Mouse (Mus musculus) hindbrain, embryonic 16.5 days (tissue): ENCODE results near the gene Pnldc1. TPM values are rescaled to one million over a fixed set of nuclear protein-coding genes. Genes with fewer than 3 reads are reported as not detected.

Experiments
- ATAC-seq: fragments of 200-750 bp; cut with Nextera tagmentation; 2 replicates; pipeline ENCODE4 v1.8.0; 2017; ENCODE audit warnings: moderate TSS enrichment, moderate library complexity
- H3K27ac ChIP-seq: fragments of 300-500 bp; sonication (generic); 2 replicates; pipeline ENCODE4 v1.5.1; 2014; ENCODE audit warnings: low read depth, mild to moderate bottlenecking, control low read depth, low read length, moderate library complexity
- H3K27me3 ChIP-seq: fragments of 300-500 bp; sonication (generic); replicated peaks from 2 replicates; pipeline ENCODE4 v1.6.1; 2014; ENCODE audit warnings: low read length; ENCODE audit not compliant: control insufficient read depth, insufficient read depth
- H3K36me3 ChIP-seq: fragments of 300-500 bp; sonication (generic); 2 replicates; pipeline ENCODE4 v1.6.1; 2014; ENCODE audit warnings: mild to moderate bottlenecking, low read length, moderate library complexity, mixed read lengths; ENCODE audit not compliant: control insufficient read depth, insufficient read depth
- H3K4me1 ChIP-seq: fragments of 300-500 bp; sonication (generic); 2 replicates; pipeline ENCODE4 v1.6.1; 2014; ENCODE audit warnings: low read depth, low read length; ENCODE audit not compliant: control insufficient read depth, insufficient read depth
- H3K4me2 ChIP-seq: fragments of 300-500 bp; sonication (generic); 2 replicates; pipeline ENCODE4 v1.6.1; 2014; ENCODE audit warnings: mild to moderate bottlenecking, low read length, control low read depth, moderate library complexity
- H3K4me3 ChIP-seq: fragments of 300-500 bp; sonication (generic); 2 replicates; pipeline ENCODE4 v1.5.1; 2014; ENCODE audit warnings: mild to moderate bottlenecking, low read length, control low read depth, moderate library complexity
- H3K9ac ChIP-seq: fragments of 300-500 bp; sonication (generic); 2 replicates; pipeline ENCODE4 v1.6.1; 2014; ENCODE audit warnings: low read depth, mild to moderate bottlenecking, control low read depth, low read length, moderate library complexity
- H3K9me3 ChIP-seq: fragments of 300-500 bp; sonication (generic); 2 replicates; pipeline ENCODE4 v1.6.1; 2014; ENCODE audit warnings: mild to moderate bottlenecking, low read length, moderate library complexity; ENCODE audit not compliant: control insufficient read depth
- WGBS: fragments of 180-500 bp; shearing (Covaris S2); extraction: QIAGEN DNeasy Blood & Tissue Kit; methylation state at CpG from one replicate; pipeline ENCODE4 v1.1.7; 2014; 5-methylcytosine and 5-hydroxymethylcytosine counted together
- polyA plus RNA-seq: library from polyadenylated mRNA; unstranded; fragments of >200 nt; fragmentation: Nextera tagmentation; extraction: Ambion mirVana; gene quantifications from 2 replicates; pipeline ENCODE4 v1.2.1, GENCODE M21; 2015

Gene Pnldc1
- polyA plus RNA-seq, 1 experiment from 2014 or later = 0.78 TPM

DNA sequence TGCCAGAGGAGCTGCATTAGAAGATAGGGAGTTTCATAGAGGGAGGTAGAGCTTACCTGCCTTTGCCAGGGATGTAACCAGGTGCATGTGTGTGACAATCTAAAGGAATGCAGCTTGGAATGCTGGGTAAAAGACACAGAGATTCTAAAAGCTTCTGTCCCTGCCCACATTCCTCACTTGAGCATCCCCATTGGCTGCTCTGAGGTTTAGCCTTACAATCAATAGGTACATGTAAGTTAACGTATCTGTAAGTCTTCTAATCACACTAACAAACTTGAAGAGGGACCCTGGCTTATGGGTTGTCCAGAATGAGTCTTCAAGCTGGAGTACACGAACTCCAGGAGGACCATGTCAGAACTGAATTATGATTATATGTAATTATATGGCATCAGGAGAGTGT lies 42.0 kb downstream of the Pnldc1 start, which contains the start of gene Mas1:
TSS of gene Mas1 (minus strand) at position 101 of the 400 bp plus-strand sequence.
- no peaks in the 10 kb centered on the region for H3K36me3 ChIP-seq
- no peak within 1 kb of the TSS for H3K27ac ChIP-seq
- no peaks in the 10 kb centered on the region; the same call in 1 of the 2 replicates for H3K27me3 ChIP-seq
- no peak within 1 kb of the TSS for H3K4me2 ChIP-seq
- H3K9me3 ChIP-seq = no peaks in the 10 kb centered on the region
- H3K4me3 ChIP-seq = no peak within 1 kb of the TSS
- WGBS = 57% methylated on average over 2 of the region's 2 CpGs
- no peaks in the 10 kb centered on the region for H3K4me1 ChIP-seq
- no peak for ATAC-seq
- H3K9ac ChIP-seq = no peak within 1 kb of the TSS

DNA sequence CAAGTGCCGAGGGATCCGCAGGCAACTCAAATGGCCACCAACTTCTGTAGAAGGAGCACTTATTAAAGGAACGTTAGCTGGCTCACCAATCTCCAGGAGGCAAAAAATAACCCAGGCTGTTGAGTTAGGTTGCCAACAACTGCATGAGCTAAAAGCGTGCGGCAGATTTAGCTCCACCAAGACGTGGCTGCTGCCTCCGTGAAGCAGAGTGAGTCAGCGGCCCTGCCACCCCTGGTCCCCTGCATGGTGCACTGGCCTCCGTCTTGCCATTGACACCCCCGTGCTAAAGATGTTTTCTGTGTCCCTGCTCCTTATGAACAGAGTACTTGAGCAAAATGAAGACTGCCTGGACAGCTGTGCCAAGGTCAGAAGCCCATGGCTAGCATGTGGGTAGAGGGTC lies 43.2 kb downstream of the Pnldc1 start:
- 84% methylated on average over 10 of the region's 10 CpGs for WGBS
- no peaks in the 10 kb centered on the region for H3K36me3 ChIP-seq
- no peak for ATAC-seq
- no peaks in the 10 kb centered on the region; the same call in 1 of the 2 replicates for H3K27me3 ChIP-seq
- H3K4me2 ChIP-seq = no peak overlapping the region
- H3K4me1 ChIP-seq = no peaks in the 10 kb centered on the region
- no peak overlapping the region for H3K9ac ChIP-seq
- no peak overlapping the region for H3K4me3 ChIP-seq
- no peak overlapping the region for H3K27ac ChIP-seq
- H3K9me3 ChIP-seq = no peaks in the 10 kb centered on the region

DNA sequence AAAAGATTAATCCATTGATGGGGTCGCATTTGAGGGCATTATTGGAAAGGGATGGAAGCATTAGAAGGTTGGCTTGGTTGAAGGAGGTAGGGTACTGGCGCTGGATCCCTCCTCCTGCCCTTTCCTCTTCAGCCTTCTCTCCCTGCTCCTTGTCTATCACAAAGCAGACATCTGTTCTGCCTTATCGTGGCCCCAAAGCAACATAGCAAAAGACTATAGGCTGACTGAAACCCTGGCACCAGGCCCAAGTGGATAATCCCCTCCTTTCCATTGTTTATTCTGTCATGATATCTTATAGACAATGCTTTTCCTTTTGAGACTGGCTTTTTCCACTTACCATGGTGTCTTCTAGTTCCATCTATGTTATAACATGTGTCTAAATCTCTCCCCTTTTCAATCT lies 44.6 kb downstream of the Pnldc1 start:
- no peaks in the 10 kb centered on the region for H3K9me3 ChIP-seq
- H3K36me3 ChIP-seq = no peaks in the 10 kb centered on the region
- H3K4me3 ChIP-seq = no peak overlapping the region
- ATAC-seq = no peak
- no peak overlapping the region for H3K9ac ChIP-seq
- H3K4me1 ChIP-seq = no peaks in the 10 kb centered on the region
- no peaks in the 10 kb centered on the region for H3K27me3 ChIP-seq
- WGBS = 77% methylated on average over 3 of the region's 3 CpGs
- H3K27ac ChIP-seq = no peak overlapping the region
- no peak overlapping the region for H3K4me2 ChIP-seq

DNA sequence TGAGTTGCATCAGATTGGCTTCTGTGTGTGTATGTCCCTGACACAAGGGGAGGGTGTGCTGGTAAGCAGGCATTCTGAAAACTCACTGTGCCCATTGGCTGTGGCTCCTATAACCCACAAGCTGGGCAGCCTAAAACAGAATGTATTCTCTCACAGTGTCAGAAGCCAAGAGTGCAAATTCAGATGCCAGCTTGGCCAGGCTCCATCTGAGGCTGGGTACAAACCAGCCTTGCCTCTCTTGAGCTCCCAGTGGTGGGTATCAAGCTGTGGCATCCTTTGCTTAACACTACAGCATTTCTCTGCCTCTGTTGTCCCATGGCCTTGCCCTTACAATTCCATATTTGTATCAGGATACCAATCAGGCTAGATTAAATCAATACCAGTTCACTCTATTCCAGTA lies 45.9 kb downstream of the Pnldc1 start:
- H3K9me3 ChIP-seq = no peaks in the 10 kb centered on the region
- ATAC-seq = no peak
- no peak overlapping the region for H3K27ac ChIP-seq
- H3K9ac ChIP-seq = no peak overlapping the region
- H3K4me3 ChIP-seq = no peak overlapping the region
- no peaks in the 10 kb centered on the region for H3K36me3 ChIP-seq
- no peaks in the 10 kb centered on the region for H3K4me1 ChIP-seq
- no peak overlapping the region for H3K4me2 ChIP-seq
- H3K27me3 ChIP-seq = no peaks in the 10 kb centered on the region

DNA sequence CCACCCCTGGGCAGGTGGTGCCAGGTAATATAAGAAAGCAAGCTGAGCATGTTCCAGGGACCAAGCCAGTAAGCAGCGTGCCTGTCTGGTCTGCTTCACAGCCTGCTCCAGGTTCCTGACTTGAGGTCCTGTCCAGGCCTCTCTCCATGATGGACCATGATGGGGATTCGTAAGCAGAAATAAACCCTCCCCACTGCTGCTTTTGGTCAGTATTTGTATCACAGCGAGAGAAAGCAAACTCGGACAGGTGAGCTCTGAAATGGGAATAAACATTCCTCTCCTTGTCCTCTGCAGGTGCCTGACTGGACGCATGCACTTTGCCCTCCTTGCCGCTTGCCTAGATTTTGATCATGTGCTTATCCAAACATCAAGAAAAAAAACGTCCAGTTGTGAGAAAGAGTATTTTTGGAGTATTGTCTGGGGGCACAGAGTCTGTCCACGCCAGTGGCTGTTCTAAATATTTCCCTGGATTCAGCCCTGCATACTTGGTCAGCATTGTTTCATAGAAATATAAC lies 51.0 kb downstream of the Pnldc1 start:
- Histone ChIP-seq H3K4me2 (no peak overlapping the region), H3K4me1 (no peaks in the 10 kb centered on the region), H3K27me3 (no peaks in the 10 kb centered on the region), H3K4me3 (no peak overlapping the region), H3K27ac (no peak overlapping the region), H3K9ac (no peak overlapping the region), H3K36me3 (no peaks in the 10 kb centered on the region), H3K9me3 (no peaks in the 10 kb centered on the region)
- 83% methylated on average over 8 of the region's 8 CpGs for WGBS
- ATAC-seq = no peak

DNA sequence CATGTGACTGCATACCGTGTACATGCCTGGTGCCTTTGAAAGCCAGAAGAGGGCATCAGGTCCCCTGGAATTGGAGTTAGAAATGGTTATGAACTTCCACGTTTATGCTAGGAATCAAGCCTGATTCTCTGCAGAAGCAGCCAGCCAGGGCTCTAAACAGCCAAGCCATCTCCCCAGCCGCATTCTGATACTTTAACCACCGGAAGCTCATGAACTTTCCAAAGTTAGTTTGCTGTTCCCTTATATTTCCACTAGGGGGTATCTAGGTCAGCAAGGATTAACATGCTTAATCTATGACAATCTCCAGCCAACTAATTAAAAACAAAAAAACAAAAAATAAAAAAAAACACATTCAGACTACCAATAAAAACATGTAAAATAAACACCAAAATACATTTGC lies 52.0 kb downstream of the Pnldc1 start:
- Histone ChIP-seq H3K4me1 (no peaks in the 10 kb centered on the region), H3K4me3 (no peak overlapping the region), H3K9me3 (no peaks in the 10 kb centered on the region), H3K27me3 (no peaks in the 10 kb centered on the region), H3K9ac (no peak overlapping the region), H3K27ac (no peak overlapping the region), H3K36me3 (no peaks in the 10 kb centered on the region), H3K4me2 (no peak overlapping the region)
- no peak for ATAC-seq
- WGBS = 39% methylated on average over 4 of the region's 4 CpGs

DNA sequence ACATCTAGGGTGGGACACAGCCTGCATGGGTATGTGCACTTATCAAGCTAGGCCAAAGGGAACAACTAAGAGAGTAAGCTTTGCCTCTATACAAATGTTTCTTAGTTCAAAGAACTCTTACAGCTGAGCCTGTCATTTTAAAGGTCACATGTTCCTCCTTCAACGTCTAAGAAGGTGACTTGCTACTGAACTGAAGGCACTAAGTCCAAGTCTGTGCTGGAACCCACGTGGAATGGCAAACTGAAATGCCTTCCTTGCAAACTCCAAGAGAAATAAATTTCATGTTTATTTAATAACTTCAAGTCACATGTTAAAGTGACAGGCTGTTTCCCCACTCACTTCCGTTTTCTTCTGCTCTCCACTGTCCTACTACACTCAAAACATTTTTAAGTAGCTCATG lies 52.6 kb downstream of the Pnldc1 start:
- no peak overlapping the region for H3K4me2 ChIP-seq
- WGBS = 53% methylated on average over 3 of the region's 3 CpGs
- no peaks in the 10 kb centered on the region for H3K4me1 ChIP-seq
- no peak overlapping the region for H3K27ac ChIP-seq
- H3K27me3 ChIP-seq = no peaks in the 10 kb centered on the region
- no peaks in the 10 kb centered on the region for H3K9me3 ChIP-seq
- H3K36me3 ChIP-seq = no peaks in the 10 kb centered on the region
- no peak overlapping the region for H3K4me3 ChIP-seq
- ATAC-seq = no peak
- H3K9ac ChIP-seq = no peak overlapping the region

DNA sequence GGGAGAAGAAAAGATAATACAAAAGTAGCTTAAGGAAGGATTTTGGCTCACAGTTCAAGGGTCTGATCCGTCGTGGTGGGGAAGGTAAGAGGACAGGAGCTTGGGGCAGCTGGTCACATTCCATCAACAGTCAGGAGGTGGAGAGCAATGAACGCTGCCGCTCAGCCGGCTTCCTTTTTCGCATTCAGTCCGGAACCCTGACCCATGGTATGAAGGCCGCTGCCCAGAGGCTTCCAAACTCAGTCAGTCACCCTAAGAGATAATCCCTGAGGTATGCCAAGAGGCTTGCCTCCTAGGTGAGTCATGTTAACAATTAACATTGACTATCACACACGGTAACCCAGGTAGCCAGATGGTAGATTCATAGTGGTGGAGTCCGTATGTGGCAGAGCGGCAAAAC lies 55.6 kb downstream of the Pnldc1 start:
- Histone ChIP-seq H3K27me3 (no peaks in the 10 kb centered on the region), H3K9ac (no peak overlapping the region), H3K4me3 (no peak overlapping the region), H3K4me1 (no peaks in the 10 kb centered on the region), H3K9me3 (no peaks in the 10 kb centered on the region), H3K4me2 (no peak overlapping the region), H3K36me3 (no peaks in the 10 kb centered on the region), H3K27ac (no peak overlapping the region)
- ATAC-seq = no peak
- WGBS = 96% methylated on average over 11 of the region's 11 CpGs

DNA sequence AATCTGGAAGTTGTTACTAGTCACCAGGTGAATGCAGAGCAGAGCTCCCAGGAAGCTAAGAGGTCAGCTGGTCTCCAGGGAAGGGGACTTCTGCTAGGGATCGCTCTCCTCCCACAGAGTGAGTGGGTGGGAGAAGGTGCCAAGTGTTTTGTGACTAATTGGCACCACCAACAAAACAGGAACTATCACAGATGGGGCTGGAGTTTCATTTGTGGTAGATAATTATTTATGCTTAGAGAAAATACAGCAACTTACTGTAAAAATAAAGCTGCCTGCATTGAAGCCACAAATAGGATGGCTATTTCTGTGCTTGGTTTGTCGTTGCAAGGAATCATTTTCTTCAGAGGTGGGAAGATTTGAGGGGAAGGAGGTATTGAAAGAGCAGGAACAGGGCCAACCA lies 56.2 kb downstream of the Pnldc1 start:
- 75% methylated on average over 2 of the region's 2 CpGs for WGBS
- no peak overlapping the region for H3K27ac ChIP-seq
- no peaks in the 10 kb centered on the region for H3K27me3 ChIP-seq
- no peak overlapping the region for H3K4me2 ChIP-seq
- no peak overlapping the region for H3K4me3 ChIP-seq
- H3K9me3 ChIP-seq = no peaks in the 10 kb centered on the region
- no peak for ATAC-seq
- H3K36me3 ChIP-seq = no peaks in the 10 kb centered on the region
- H3K9ac ChIP-seq = no peak overlapping the region
- no peaks in the 10 kb centered on the region for H3K4me1 ChIP-seq

DNA sequence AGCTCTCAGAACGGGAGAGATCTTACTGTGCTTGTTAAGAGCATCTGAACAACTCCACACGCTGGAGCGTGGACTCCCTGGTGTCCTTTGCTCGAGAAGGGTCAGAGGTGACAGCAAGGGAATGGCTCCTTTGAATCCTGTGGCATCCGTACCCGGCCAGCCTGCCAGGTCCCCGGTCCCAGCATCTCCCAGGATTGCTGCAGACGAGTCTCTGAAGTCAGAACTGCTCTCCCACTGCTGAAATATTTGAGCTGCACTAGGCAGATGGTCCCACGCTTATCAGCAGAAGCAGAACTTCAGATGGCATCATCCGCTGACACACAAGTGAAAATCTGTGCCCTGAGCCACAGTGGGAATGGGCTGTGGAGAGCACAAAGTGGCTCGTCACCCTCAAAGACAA lies 58.3 kb downstream of the Pnldc1 start:
- no peaks in the 10 kb centered on the region for H3K36me3 ChIP-seq
- H3K4me3 ChIP-seq = no peak overlapping the region
- H3K27ac ChIP-seq = no peak overlapping the region
- H3K4me1 ChIP-seq = no peaks in the 10 kb centered on the region
- H3K9me3 ChIP-seq = no peaks in the 10 kb centered on the region
- no peaks in the 10 kb centered on the region for H3K27me3 ChIP-seq
- WGBS = 70% methylated on average over 11 of the region's 11 CpGs
- no peak for ATAC-seq
- H3K9ac ChIP-seq = no peak overlapping the region
- H3K4me2 ChIP-seq = no peak overlapping the region
